Mouse (Mus musculus) embryonic stem cell, embryonic (primary cell): ENCODE data around the gene Galnt12.

Experiments used
- CTCF ChIA-PET, 4 experiments: fragments of 300-600 bp in 2 of 4; fragments of 350-600 bp in 2 of 4; sonication (Branson Sonifier 250); formaldehyde crosslinking; loops; one replicate each; lab custom pipeline; 2022; ENCODE audit warnings: inconsistent platforms in 2 of 4; lab: Charles Lee
- POLR2A ChIA-PET, 4 experiments: fragments of 300-600 bp in 2 of 4; fragments of 350-600 bp in 2 of 4; sonication (Branson Sonifier 250); formaldehyde crosslinking; loops; one replicate each; lab custom pipeline; 2022; ENCODE audit warnings: antibody characterized with exemption in 4 of 4, inconsistent platforms in 1 of 4; lab: Charles Lee

Gene Galnt12

GRCm38 (mm10) chr4:47138411-47138810 lies 46.7 kb downstream of the Galnt12 start:
- CTCF ChIA-PET = no interaction called here
- POLR2A ChIA-PET = interaction anchor here in 1 of 4 experiments (1.2 kb wide), 1 partner anchor 10 kb away, joined by 4 read pairs; no protein-coding TSS in a partner anchor

GRCm38 (mm10) chr4:47138967-47139777 lies 47.5 kb downstream of the Galnt12 start:
- CTCF ChIA-PET = interaction anchor here in 1 of 4 experiments (0.5 to 0.8 kb wide), 3 partner anchors 10 to 36 kb away, joined by 3 to 4 read pairs (median 3); no protein-coding TSS in a partner anchor
- POLR2A ChIA-PET = interaction anchor here in 2 of 4 experiments (1.2 to 1.3 kb wide), 2 partner anchors 10 to 213 kb away, joined by 4 read pairs; partner anchors contain the start of gene Tgfbr1 (in 1 of the 2)

GRCm38 (mm10) chr4:47140301-47140700 lies 48.6 kb downstream of the Galnt12 start:
- ChIA-PET POLR2A (interaction anchor here in 1 of 4 experiments (1.3 kb wide), 1 partner anchor 212 kb away, joined by 4 read pairs; the partner anchor contains the start of gene Tgfbr1), CTCF (no interaction called here)

- POLR2A ChIA-PET = interaction anchor here in 2 of 4 experiments (0.5 to 0.8 kb wide), 2 partner anchors 12 to 113 kb away, joined by 3 to 6 read pairs; no protein-coding TSS in a partner anchor
- CTCF ChIA-PET = interaction anchor here in 2 of 4 experiments (0.5 to 1.1 kb wide), 2 partner anchors 19 to 437 kb away, joined by 3 read pairs; no protein-coding TSS in a partner anchor
Observed at GRCm38 (mm10) chr4:47141444-47142154, 49.9 kb downstream of the Galnt12 start.

- ChIA-PET CTCF (interaction anchor here in 1 of 4 experiments (1.1 kb wide), 1 partner anchor 107 kb away, joined by 3 read pairs; no protein-coding TSS in a partner anchor), POLR2A (interaction anchor here in 1 of 4 experiments (0.6 kb wide), 1 partner anchor 374 kb away, joined by 3 read pairs; no protein-coding TSS in a partner anchor)
Observed at GRCm38 (mm10) chr4:47143849-47144248, 52.1 kb downstream of the Galnt12 start.

- ChIA-PET POLR2A (no interaction called here), CTCF (interaction anchor here in 1 of 4 experiments (0.5 kb wide), 1 partner anchor 1276 kb away, joined by 4 read pairs; no protein-coding TSS in a partner anchor)
Observed at GRCm38 (mm10) chr4:47145341-47145740, 53.6 kb downstream of the Galnt12 start.

GRCm38 (mm10) chr4:47146561-47146960 lies 54.9 kb downstream of the Galnt12 start:
- CTCF ChIA-PET = no interaction called here
- POLR2A ChIA-PET = interaction anchor here in 1 of 4 experiments (1.0 kb wide), 1 partner anchor 13 kb away, joined by 3 read pairs; no protein-coding TSS in a partner anchor

- ChIA-PET POLR2A (interaction anchor here in 1 of 4 experiments (0.6 kb wide), 1 partner anchor 21 kb away, joined by 3 read pairs; no protein-coding TSS in a partner anchor), CTCF (interaction anchor here in 1 of 4 experiments (0.7 kb wide), 1 partner anchor 97 kb away, joined by 3 read pairs; no protein-coding TSS in a partner anchor)
Observed at GRCm38 (mm10) chr4:47149963-47150362, 58.3 kb downstream of the Galnt12 start.

GRCm38 (mm10) chr4:47150806-47151205 lies 59.1 kb downstream of the Galnt12 start:
- ChIA-PET POLR2A (no interaction called here), CTCF (interaction anchor here in 1 of 4 experiments (0.6 kb wide), 2 partner anchors 12 to 20 kb away, joined by 3 read pairs; no protein-coding TSS in a partner anchor)

GRCm38 (mm10) chr4:47151553-47152183 lies 60.0 kb downstream of the Galnt12 start:
- POLR2A ChIA-PET = interaction anchor here in 1 of 4 experiments (0.7 kb wide), 1 partner anchor 23 kb away, joined by 3 read pairs; no protein-coding TSS in a partner anchor
- CTCF ChIA-PET = no interaction called here

GRCm38 (mm10) chr4:47161103-47161755 lies 69.5 kb downstream of the Galnt12 start:
- CTCF ChIA-PET = interaction anchor here in 2 of 4 experiments (0.7 to 1.0 kb wide), 2 partner anchors 95 to 899 kb away, joined by 3 to 4 read pairs; no protein-coding TSS in a partner anchor

GRCm38 (mm10) chr4:47161756-47162587 lies 70.3 kb downstream of the Galnt12 start:
- POLR2A ChIA-PET = interaction anchor here in 1 of 4 experiments (1.8 kb wide), 1 partner anchor 33 kb away, joined by 7 read pairs; no protein-coding TSS in a partner anchor
- CTCF ChIA-PET = no interaction called here

More at GRCm38 (mm10) chr4:47161103-47161755, 69.5 kb downstream of the Galnt12 start:
- POLR2A ChIA-PET = interaction anchor here in 1 of 4 experiments (1.8 kb wide), 1 partner anchor 32 kb away, joined by 7 read pairs; no protein-coding TSS in a partner anchor

GRCm38 (mm10) chr4:47172314-47172713 lies 80.6 kb downstream of the Galnt12 start:
- ChIA-PET CTCF (interaction anchor here in 1 of 4 experiments (0.6 kb wide), 1 partner anchor 265 kb away, joined by 14 read pairs; no protein-coding TSS in a partner anchor), POLR2A (no interaction called here)
